Mouse (Mus musculus) naive thymus-derived CD4-positive, alpha-beta T cell, adult 2 months (primary cell): Measurements from ENCODE around the gene Gm44805.
"Not testable (repeated sequence)": the region's sequence is repeated elsewhere in the genome, so short reads cannot be mapped to it uniquely, and the experiment has no call there.

Experiments used
- DNase-seq: peaks from one replicate; pipeline ENCODE4 v3.0.0-alpha.2; 2011; ENCODE audit warnings: low read depth

Gm44805 gene

GRCm38 (mm10) chr7:19698907-19699826 lies 17.9 kb upstream of the Gm44805 start, which contains the start of gene Apoe:
Apoe (minus strand) TSS chr7:19699188.
- DNase-seq = no peak

DNA sequence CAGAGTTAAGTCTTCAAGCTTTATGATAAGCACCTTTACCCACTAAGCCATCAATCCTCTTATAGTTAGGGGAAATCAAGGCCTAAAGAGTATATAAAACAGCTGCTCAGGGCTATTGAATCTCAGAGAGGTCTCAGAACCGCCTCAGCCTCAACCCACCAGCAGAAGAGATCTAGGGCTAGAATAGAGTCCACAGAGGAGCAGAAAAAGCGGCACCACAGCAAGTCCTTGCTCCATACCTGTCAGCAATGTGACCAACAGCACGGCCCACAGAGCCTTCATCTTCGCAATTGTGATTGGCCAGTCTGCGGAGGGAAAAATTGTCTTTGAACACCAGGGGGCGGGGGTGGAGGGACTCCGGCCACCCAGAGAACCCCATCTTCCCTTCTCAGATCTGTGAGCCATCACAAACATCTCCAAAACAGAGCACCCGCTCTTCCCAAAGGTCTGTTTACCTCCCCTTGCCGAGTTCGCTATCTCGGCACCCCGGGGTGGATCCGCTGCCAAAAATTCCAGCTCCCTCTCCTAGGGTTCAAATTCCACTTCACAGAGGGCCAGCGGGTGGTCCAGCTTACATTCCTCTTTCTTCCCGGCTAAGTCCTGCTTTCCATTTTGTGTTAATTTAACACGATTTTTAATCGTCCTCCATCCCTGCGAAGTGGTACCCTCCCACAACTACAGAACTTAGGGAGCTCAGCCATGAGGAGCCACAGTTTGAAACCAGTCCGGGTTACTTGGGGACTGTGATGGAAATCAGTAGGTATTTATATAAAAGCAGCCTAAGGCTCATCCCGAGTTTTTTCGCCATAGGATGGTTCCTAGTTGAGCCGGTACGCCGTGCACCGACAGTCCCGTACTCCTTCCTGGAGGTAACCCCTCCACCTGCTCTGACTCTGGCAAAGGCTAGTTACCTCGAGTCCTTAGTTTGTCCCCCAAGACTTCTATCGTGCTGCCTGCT lies 17.0 kb upstream of the Gm44805 start:
- DNase-seq = no peak

GRCm38 (mm10) chr7:19696336-19696873 lies 15.2 kb upstream of the Gm44805 start:
- no peak for DNase-seq

- DNase-seq = no peak
These were observed 14.7 kb upstream of the Gm44805 start for GRCm38 (mm10) chr7:19695881-19696280.

DNA sequence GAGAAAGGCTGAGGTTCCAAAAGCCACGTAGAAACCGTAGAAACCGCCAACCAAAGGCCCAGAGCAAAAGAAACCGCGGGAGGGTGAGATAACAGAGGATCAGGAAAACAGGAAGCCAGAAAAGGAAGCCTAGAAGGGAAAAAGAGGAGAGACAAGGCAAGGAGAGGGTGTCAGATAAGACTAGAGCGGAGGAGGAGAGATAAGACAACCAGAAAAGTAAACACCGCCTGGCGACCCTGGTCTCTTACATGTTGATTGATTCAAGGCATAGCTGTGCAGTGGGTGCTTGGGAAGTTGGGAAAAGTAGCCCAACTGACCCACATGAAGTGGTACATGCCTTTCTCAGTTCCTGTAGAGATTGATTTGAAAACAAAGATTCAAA lies 14.0 kb upstream of the Gm44805 start:
- DNase-seq = no peak

DNA sequence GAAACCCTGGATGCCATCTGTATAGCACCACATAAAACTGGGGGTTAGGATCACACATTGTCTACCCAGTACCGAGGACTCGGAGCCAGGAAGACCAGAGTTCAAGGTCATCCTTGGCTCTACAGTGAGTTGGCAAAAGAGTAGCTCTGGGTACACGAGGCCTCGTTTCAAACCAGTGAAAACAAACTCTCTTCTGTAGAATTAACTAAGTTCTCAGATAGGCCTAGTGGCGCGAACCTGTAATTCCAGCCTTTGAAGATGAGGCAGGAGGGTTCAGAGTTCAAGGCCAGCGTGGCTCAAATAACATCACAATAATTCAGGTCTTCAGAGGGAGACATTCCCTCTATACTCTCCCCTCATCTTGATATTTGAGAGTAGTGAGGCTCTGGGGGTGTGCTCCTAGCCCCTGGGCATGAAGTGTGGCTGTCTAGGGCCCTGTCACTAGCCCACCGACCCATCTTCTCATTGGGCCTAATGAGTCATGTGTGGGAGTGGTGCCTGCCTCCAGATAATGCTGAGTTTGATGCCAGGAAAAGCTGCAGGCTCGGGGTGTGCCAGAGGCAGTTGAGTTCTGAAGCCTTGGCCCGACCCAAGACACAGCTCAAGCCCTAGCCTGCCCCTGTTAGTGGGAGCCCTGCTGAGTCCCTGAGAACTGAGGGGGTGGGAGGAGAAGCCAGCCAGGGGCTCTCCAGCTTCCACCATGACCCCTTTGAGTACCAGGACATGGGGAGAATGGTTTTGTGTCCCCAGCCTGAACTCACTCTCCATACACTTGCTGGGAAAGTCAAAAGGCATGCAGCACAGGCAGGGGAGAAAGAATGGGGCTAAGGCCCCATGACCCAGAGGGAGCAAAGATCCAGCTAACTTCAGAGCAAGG lies 13.4 kb upstream of the Gm44805 start:
- no peak for DNase-seq

DNA sequence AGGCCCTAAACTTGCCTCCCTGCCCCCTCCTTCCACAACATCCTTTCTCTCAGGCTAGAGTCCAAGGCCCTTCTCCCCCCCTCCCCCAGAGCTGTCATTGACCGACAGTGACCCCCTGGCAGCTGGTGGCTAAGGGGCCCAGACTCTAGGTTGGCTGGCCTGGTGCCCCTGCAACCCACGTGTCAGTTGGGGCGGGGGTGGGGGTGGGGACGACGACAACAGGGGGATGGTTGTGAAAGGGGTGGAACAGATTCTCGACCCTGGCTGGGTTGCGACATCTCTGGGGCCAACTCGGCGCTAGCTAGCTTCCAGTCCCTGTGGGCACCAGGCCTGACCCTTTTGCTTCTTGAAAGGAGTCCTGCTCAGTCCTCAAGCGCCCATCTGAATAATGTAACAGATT lies 12.2 kb upstream of the Gm44805 start:
- no peak for DNase-seq

DNA sequence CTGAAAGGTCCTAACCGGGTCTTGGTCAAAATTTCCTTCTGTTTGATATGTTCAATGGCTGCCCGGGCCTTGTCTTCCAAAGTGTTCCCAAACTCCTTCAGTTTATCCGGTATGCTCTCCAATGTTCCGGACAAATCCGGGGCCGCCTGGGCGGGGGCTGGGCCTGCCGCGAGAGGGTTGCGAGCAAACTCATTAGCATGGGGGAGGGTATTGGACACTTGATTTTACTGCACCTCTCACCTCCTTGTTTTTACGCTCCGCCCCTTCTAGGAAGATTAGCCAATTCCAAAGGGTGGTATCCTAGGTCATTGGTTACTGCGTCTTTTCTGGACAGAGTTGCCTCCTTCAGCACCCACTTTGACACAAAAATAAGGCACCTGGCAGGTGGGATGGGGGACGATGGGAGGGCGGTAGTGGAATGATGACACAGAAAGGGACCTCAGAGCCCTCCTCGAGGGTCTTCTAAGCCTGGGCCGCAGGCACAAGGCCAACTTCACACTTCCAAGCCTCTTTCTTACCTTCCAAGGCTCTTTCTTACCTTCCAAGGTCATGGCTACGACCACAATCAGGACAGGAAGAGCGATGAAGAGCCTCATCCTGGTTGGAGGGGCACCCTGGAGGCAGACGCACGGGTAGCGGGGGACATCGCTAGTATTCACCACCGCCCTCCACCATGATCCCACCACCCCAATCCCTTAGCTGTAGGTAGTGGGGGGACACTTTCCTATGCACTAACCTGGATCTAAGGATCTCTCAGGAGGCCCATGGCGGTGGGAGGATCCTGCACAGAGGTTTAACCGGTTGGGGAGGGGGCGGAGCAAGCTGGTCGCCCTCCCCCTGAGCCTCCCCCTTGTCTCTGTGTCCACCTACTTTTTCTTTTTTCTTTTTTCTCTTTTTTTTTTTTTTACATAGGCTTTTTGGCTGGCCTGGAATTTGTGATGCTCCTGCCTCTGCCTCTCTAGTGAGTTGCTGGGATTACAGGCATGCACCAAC lies 10.9 kb upstream of the Gm44805 start, which contains the start of gene Apoc1:
Gene Apoc1 (minus strand): TSS at position 788 of the 993 bp plus-strand sequence.
- DNase-seq = no peak

GRCm38 (mm10) chr7:19691434-19691833 lies 10.2 kb upstream of the Gm44805 start:
- no peak for DNase-seq

DNA sequence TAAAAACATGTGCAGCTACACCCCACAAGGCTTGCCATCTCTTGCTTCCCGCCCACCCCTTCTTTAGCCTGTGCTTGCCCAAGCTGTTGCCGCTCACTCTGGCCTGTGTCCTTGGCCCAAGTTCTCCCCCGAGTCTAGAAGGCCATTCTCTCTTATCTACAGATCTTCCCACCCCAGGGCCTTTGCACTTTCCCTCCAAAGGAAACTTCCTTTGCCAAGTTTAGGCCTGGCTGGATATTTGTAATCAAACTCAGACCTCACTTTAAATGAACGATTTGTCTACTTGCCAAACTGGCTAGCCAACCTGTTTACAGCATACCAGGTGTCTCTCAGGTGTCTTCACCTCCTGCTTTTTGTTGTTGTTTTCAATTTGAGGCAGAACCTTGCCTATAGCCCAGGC lies 9.6 kb upstream of the Gm44805 start:
- no peak for DNase-seq

DNA sequence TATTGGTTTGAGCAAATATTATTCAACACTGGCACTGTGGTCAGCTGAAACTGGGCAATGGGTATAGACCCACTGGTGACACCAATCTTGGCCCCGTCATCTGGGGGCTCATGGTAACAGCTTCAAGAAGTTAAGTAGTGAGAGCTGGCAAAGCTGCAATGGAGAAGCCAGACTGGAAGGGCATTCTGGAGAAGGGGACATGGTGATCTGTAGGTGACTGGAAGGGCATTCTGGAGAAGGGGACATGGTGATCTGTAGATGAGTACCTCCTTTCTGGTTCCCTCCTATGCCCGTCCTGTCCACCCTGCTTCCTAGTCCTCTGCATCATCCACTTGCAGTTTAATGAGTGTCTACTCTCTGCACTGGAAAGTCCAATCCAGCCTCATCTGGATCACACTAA lies 7.4 kb upstream of the Gm44805 start:
- DNase-seq = no peak

DNA sequence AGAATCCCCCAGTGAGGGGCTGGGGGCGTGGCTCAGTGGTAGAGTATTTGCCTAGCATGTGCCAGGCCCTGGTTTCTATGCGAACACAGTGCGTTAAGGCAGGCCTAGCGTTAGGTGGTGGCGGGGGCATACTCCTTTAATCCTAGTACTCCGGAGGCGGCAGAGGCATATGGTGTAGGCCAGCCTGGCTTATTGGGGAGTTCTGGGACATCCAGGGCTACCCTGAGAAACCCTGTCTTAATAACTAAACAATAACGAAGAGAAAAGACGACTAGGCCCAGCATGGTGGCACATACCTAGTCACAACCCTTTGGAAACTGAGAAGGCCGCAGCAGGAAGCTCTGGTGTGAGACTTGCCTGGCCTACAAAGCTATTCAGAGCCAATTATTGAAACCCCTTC lies 6.9 kb upstream of the Gm44805 start:
- DNase-seq = no peak

GRCm38 (mm10) chr7:19686927-19687583 lies 5.8 kb upstream of the Gm44805 start:
- not testable (repeated sequence) for DNase-seq

DNA sequence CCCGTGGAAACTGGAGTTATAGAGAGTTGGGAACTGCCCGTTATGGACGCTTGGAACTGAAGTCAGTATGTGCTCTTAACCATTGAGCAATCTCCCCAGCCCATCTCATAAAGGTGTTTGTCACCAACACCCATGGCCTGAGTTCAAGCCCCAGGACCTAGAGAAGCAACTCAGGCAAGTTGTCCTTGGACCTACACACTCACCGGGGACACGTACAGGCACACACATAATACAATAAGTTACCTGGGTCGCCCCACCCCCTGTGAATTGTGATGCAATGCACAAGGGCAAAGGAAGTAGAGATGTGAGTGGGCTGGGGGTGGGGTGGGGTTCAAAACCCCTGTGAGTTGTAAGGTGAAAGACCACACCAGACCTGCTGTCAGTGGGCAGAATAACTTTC lies 5.3 kb upstream of the Gm44805 start:
- DNase-seq = no peak

DNA sequence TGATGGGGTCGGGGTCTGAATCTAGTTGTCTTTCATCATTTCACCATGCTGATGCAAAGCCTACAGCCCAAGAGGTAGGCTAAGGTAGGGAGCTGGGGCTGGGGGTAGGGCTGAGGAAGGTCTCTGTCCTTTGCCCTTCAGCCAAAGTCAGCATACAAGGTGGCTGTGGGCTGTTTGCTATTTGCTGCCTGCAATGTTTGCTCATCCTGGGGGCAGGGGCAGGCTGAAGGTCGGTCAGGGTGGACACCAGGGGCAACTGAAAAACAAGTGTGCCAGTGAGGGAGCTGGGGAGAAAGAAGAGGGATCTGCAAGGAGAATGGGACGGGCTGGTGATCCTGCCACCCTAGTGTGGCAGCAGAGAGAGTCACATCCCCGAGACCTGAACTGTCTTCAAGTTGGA lies 4.2 kb upstream of the Gm44805 start:
- no peak for DNase-seq

GRCm38 (mm10) chr7:19683771-19684201 lies 2.6 kb upstream of the Gm44805 start:
- no peak for DNase-seq

GRCm38 (mm10) chr7:19682979-19683378 lies 1.8 kb upstream of the Gm44805 start:
- DNase-seq = no peak

DNA sequence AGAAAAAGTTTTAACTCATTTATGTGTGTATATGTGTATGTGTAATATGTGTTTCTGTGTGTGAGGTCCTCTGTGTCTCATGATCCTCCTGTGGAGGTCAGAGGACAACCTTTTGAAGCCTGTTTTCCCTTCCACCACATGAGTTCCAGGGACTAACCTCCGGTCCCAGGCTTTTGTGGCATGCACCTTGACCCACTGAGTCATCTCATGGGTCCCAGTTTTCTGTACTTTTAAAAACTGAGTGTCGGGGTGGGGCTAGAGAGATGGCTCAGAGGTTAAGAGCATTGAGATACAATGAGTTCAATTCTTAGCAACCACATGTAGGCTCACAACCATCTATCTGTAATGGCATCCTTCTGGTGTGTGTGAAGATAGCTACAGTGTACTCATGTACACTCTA lies 521 bp downstream of the Gm44805 start:
- no peak for DNase-seq

GRCm38 (mm10) chr7:19678901-19679300 lies 2.3 kb downstream of the Gm44805 start:
- DNase-seq = no peak

DNA sequence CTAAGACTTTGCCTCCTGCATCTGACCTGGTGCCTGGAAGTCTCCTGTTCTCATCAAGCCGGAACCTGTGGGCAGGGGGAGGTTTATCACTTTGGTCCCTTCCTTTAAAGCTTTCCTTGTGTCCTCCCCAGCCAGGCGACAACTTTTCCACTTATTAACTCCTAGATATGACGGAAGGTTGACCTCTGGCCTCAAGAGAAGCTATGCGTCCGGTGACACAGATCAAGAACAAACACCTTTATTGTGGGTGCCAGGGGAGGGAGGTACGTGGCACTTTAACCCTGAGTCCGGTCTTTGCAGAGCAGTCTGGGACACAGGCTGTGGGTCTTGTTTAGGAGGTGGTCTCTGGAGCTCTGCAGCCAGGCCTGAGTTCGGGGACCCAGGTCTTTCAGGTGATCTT lies 3.4 kb downstream of the Gm44805 start, which contains the start of gene Apoc2:
Gene Apoc2 (minus strand): TSS at position 70 of the 400 bp plus-strand sequence.
- DNase-seq = no peak
